21 mouse cellular contexts compared by ENCODE assay signal in genomic region chr8:12064664-12065063, GRCm38 (mm10).
A peak's percentile ranks its signal among the peaks of the same experiment; 100 is the strongest.
DNase-seq lines count a peak whose midpoint lies in the region; ATAC-seq lines count a peak whose summit lies in the region.
"Had no signal": no experiment of that assay in that cellular context is flagged by ENCODE, and none has a peak within 500 bp of the region (broad histone marks: within the 10 kb centered on the region; RNA-seq: fewer than 3 reads in every experiment).

No protein-coding gene starts in this region.

- WGBS in heart, embryonic 10.5 days = 84% methylated on average over 7 of the region's 7 CpGs
- 63% methylated on average over 7 of the region's 7 CpGs for WGBS in liver, embryonic 12.5 days (ENCODE audit: insufficient replicate concordance)
- WGBS in intestine, embryonic 16.5 days = 84% methylated on average over 7 of the region's 7 CpGs

- no peak overlapping the region for H3K27ac ChIP-seq in heart, embryonic 10.5 days
- H3K27ac ChIP-seq in liver, embryonic 12.5 days = no peak overlapping the region
- no peak overlapping the region for H3K27ac ChIP-seq in intestine, embryonic 16.5 days (ENCODE audit: low read length)

- H3K9me3 ChIP-seq in heart, embryonic 10.5 days = no peaks in the 10 kb centered on the region
- no peaks in the 10 kb centered on the region for H3K9me3 ChIP-seq in liver, embryonic 12.5 days (replicated peaks)
- no peaks in the 10 kb centered on the region for H3K9me3 ChIP-seq in intestine, embryonic 16.5 days (ENCODE audit: control insufficient read depth, low read length)
- H3K9me3 ChIP-seq: G1E had no signal

- H3K4me1 ChIP-seq in heart, embryonic 10.5 days = peaks cover 8% of the 10 kb centered on the region
- no peaks in the 10 kb centered on the region for H3K4me1 ChIP-seq in liver, embryonic 12.5 days
- no peaks in the 10 kb centered on the region for H3K4me1 ChIP-seq in intestine, embryonic 16.5 days (ENCODE audit: control insufficient read depth, insufficient read depth, low read length)

- peaks cover 5% of the 10 kb centered on the region; the same call in 1 of the 2 replicates for H3K27me3 ChIP-seq in heart, embryonic 10.5 days (ENCODE audit: insufficient read depth, poor library complexity, severe bottlenecking)
- H3K27me3 ChIP-seq in liver, embryonic 12.5 days (replicated peaks) = 0 out of 2 replicates have a peak, but pooled peaks cover 4% of the 10 kb centered on the region
- no peaks in the 10 kb centered on the region for H3K27me3 ChIP-seq in intestine, embryonic 16.5 days (replicated peaks; ENCODE audit: control insufficient read depth, insufficient read depth, low read length)

- no peaks in the 10 kb centered on the region for H3K36me3 ChIP-seq in heart, embryonic 10.5 days
- H3K36me3 ChIP-seq in liver, embryonic 12.5 days = no peaks in the 10 kb centered on the region
- H3K36me3 ChIP-seq in intestine, embryonic 16.5 days (ENCODE audit: control insufficient read depth, insufficient read depth, low read length) = no peaks in the 10 kb centered on the region
- H3K36me3 ChIP-seq: G1E had no signal

- no peak overlapping the region for H3K4me3 ChIP-seq in heart, embryonic 10.5 days
- H3K4me3 ChIP-seq in liver, embryonic 12.5 days = no peak overlapping the region
- no peak overlapping the region for H3K4me3 ChIP-seq in intestine, embryonic 16.5 days (ENCODE audit: low read length)

- DNase-seq in ZHBTc4 (ENCODE audit: low read depth, low spot score) = peak; percentile 17
- DNase-seq in fat pad, adult 2 months (ENCODE audit: extremely low read depth, low read depth, low spot score) = peak; percentile 80
- peak; percentile 59 for DNase-seq in gonadal fat pad, adult 2 months (ENCODE audit: low read depth)
- DNase-seq in heart, embryonic 10.5 days (ENCODE audit: low spot score) = no peak
- DNase-seq: adrenal gland, adult 2 months; adrenal gland, adult 8-10 months; adrenal gland, postnatal 10 days; adrenal gland, postnatal 14 days; adrenal gland, postnatal 25 days; adrenal gland, postnatal 36 days; B cell, adult 2 months; cerebellum, adult 11 months; cerebellum, adult 11-12 months; cerebellum, adult 18-20 months; cerebellum, adult 2 months had no signal

- H3K4me2 ChIP-seq in liver, embryonic 12.5 days = no peak overlapping the region
- no peak overlapping the region for H3K4me2 ChIP-seq in intestine, embryonic 16.5 days (ENCODE audit: low read depth, low read length)

- H3K9ac ChIP-seq in liver, embryonic 12.5 days = no peak overlapping the region
- no peak overlapping the region for H3K9ac ChIP-seq in intestine, embryonic 16.5 days (ENCODE audit: low read depth, low read length)

- no peak for ATAC-seq in liver, embryonic 12.5 days
- ATAC-seq in intestine, embryonic 16.5 days = no peak
- ATAC-seq: activated CD4-positive, CD25-positive, alpha-beta regulatory T cell, adult 4 months; CD4-positive, CD25-positive, alpha-beta regulatory T cell, adult 4 months; Patski had no signal
